Mouse (Mus musculus) small intestine, adult 2 months (tissue): ENCODE measurements around the gene Hmgn2. TPM values are rescaled to one million over a fixed set of nuclear protein-coding genes. Genes with fewer than 3 reads are reported as not detected.

ENCODE experiments used
- H3K27ac ChIP-seq: fragments of 200-500 bp; 2 replicates; pipeline ENCODE4 v1.5.1; 2012; ENCODE audit warnings: low read depth, low read length, control low read depth, inconsistent platforms; ENCODE audit not compliant: insufficient read depth
- H3K27me3 ChIP-seq: fragments of 200-500 bp; 2 replicates; pipeline ENCODE4 v1.6.1; 2012; ENCODE audit warnings: mild to moderate bottlenecking, moderate library complexity, low read length, inconsistent platforms; ENCODE audit not compliant: control insufficient read depth, insufficient read depth
- H3K36me3 ChIP-seq: fragments of 200-500 bp; 2 replicates; pipeline ENCODE4 v1.6.1; 2012; ENCODE audit warnings: mild to moderate bottlenecking, low read length, control low read depth, inconsistent platforms; ENCODE audit not compliant: control insufficient read depth, insufficient read depth
- H3K4me1 ChIP-seq: fragments of 200-500 bp; 2 replicates; pipeline ENCODE4 v1.6.1; 2012; ENCODE audit warnings: low read length, inconsistent platforms, mixed read lengths; ENCODE audit not compliant: control insufficient read depth, insufficient read depth, insufficient read length
- H3K4me3 ChIP-seq: fragments of 200-500 bp; 2 replicates; pipeline ENCODE4 v1.5.1; 2012; ENCODE audit warnings: low read depth, mild to moderate bottlenecking, control low read depth, inconsistent platforms, low read length, moderate library complexity
- CTCF ChIP-seq: fragments of 200-500 bp; IDR thresholded peaks from 2 replicates; pipeline ENCODE4 v1.5.1; 2012; ENCODE audit warnings: low read depth, mild to moderate bottlenecking, control low read depth, inconsistent platforms, low read length, moderate library complexity, mixed read lengths; ENCODE audit not compliant: insufficient replicate concordance, insufficient read length; ENCODE audit errors: extremely low read depth
- POLR2A ChIP-seq: fragments of 200-500 bp; IDR thresholded peaks from 2 replicates; pipeline ENCODE4 v1.6.1; 2012; ENCODE audit warnings: low read depth, mild to moderate bottlenecking, control low read depth, inconsistent platforms, low read length, moderate library complexity
- WGBS: fragments of 180-500 bp; shearing (Covaris S2); methylation state at CpG from one replicate; pipeline ENCODE4 v1.1.7; 2018; 5-methylcytosine and 5-hydroxymethylcytosine counted together
- polyA plus RNA-seq: library from polyadenylated mRNA; depleted of rRNA; stranded (reverse); fragments of >200 nt; gene quantifications from 2 replicates; pipeline ENCODE4 v1.2.3, GENCODE M21; 2012

Hmgn2 gene
- polyA plus RNA-seq, 1 experiment = 6.3 TPM

GRCm38 (mm10) chr4:134009709-134010108, 41.3 kb upstream of the Hmgn2 start:
- no peaks in the 10 kb centered on the region for H3K4me1 ChIP-seq
- no peak for TF ChIP-seq CTCF
- TF ChIP-seq POLR2A = no peak
- WGBS = 25% methylated on average over 6 of the region's 6 CpGs
- no peaks in the 10 kb centered on the region for H3K36me3 ChIP-seq
- H3K4me3 ChIP-seq = no peak overlapping the region
- no peak overlapping the region for H3K27ac ChIP-seq
- peaks cover 9% of the 10 kb centered on the region; the same call in 1 of the 2 replicates for H3K27me3 ChIP-seq

- no peak for TF ChIP-seq POLR2A
- TF ChIP-seq CTCF = no peak
- 59% methylated on average over 3 of the region's 3 CpGs for WGBS
- peaks cover 4% of the 10 kb centered on the region; the same call in 1 of the 2 replicates for H3K27me3 ChIP-seq
Measured at GRCm38 (mm10) chr4:134006845-134007244, 38.4 kb upstream of the Hmgn2 start.

GRCm38 (mm10) chr4:134005581-134006358, 37.3 kb upstream of the Hmgn2 start:
- no peak overlapping the region for H3K4me3 ChIP-seq
- TF ChIP-seq POLR2A (no peak), CTCF (no peak)
- H3K4me1 ChIP-seq = no peaks in the 10 kb centered on the region; the same call in 1 of the 2 replicates
- H3K27ac ChIP-seq = no peak overlapping the region
- no peaks in the 10 kb centered on the region for H3K36me3 ChIP-seq
- 78% methylated on average over 12 of the region's 12 CpGs for WGBS
- H3K27me3 ChIP-seq = no peaks in the 10 kb centered on the region

More at GRCm38 (mm10) chr4:134006845-134007244, 38.4 kb upstream of the Hmgn2 start:
- H3K27ac ChIP-seq = no peak overlapping the region
- H3K36me3 ChIP-seq = no peaks in the 10 kb centered on the region
- no peaks in the 10 kb centered on the region for H3K4me1 ChIP-seq
- no peak overlapping the region for H3K4me3 ChIP-seq

- no peaks in the 10 kb centered on the region for H3K36me3 ChIP-seq
- H3K4me1 ChIP-seq = no peaks in the 10 kb centered on the region; the same call in 1 of the 2 replicates
- WGBS = 78% methylated on average over 5 of the region's 5 CpGs
- H3K4me3 ChIP-seq = no peak overlapping the region
- H3K27me3 ChIP-seq = no peaks in the 10 kb centered on the region
- TF ChIP-seq POLR2A (no peak), CTCF (no peak)
- H3K27ac ChIP-seq = no peak overlapping the region
Measured at GRCm38 (mm10) chr4:134002903-134003302, 34.5 kb upstream of the Hmgn2 start.

- H3K4me1 ChIP-seq = no peaks in the 10 kb centered on the region; the same call in 1 of the 2 replicates
- 50% methylated on average over 4 of the region's 4 CpGs for WGBS
- TF ChIP-seq POLR2A (no peak), CTCF (no peak)
Measured at GRCm38 (mm10) chr4:134002246-134002645, 33.8 kb upstream of the Hmgn2 start.

GRCm38 (mm10) chr4:134001710-134002109, 33.3 kb upstream of the Hmgn2 start:
- H3K27ac ChIP-seq = no peak overlapping the region
- H3K36me3 ChIP-seq = no peaks in the 10 kb centered on the region
- TF ChIP-seq POLR2A (no peak), CTCF (no peak)
- no peaks in the 10 kb centered on the region; the same call in 1 of the 2 replicates for H3K4me1 ChIP-seq
- 79% methylated on average over 10 of the region's 10 CpGs for WGBS
- H3K4me3 ChIP-seq = no peak overlapping the region
- no peaks in the 10 kb centered on the region for H3K27me3 ChIP-seq

More at GRCm38 (mm10) chr4:134002246-134002645, 33.8 kb upstream of the Hmgn2 start:
- Histone ChIP-seq H3K36me3 (no peaks in the 10 kb centered on the region), H3K27ac (no peak overlapping the region), H3K4me3 (no peak overlapping the region), H3K27me3 (no peaks in the 10 kb centered on the region)
